Comparison of ENCODE assay signal across 8 mouse cellular contexts in the genomic region with DNA sequence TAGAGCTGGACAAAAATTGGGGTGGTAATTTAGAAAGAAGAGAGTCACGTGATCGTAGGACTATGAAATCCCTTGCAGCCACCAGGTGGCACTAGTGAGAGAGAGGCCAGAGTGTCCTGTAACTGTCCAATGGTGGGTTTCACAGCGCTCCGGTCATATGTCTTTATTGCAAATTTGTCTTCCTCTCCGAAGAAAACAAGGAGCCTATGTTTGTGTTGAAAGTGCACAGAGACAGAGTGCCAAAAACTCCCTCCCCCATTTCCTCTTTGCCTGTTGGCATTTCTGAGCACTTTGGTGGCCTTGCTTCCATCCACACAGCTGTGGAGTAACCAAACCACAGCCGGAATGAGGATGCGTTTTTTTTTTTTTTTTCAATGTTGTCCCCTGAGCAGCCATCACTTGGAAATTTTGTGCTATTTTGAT. TPM values are rescaled to one million over a fixed set of nuclear protein-coding genes. Genes with fewer than 3 reads are reported as not detected.
DNase-seq lines count a peak whose midpoint lies in the region; ATAC-seq lines count a peak whose summit lies in the region.

No protein-coding gene starts in this region.

- whole genome bisulfite sequencing in heart, embryonic 10.5 days = 67% methylated on average over 7 of the region's 7 CpGs

- no peaks in the 10 kb centered on the region for H3K9me3 ChIP-seq in heart, embryonic 10.5 days

- peak; percentile 75 for ATAC-seq in megakaryocyte-erythroid progenitor cell, adult 5-6 weeks (replicated peaks; ENCODE audit: low FRiP score, low TSS enrichment, poor library complexity, severe bottlenecking)

- H3K36me3 ChIP-seq in heart, embryonic 10.5 days = no peaks in the 10 kb centered on the region

- DNase-seq in heart, adult 11 months = peak; percentile 94
- DNase-seq in heart, embryonic 10.5 days (ENCODE audit: low spot score) = no peak
- DNase-seq in 3T3-L1 (ENCODE audit: low read depth, low spot score) = peak; percentile 48
- peak; percentile 12 for DNase-seq in T-cell, adult 2 months (ENCODE audit: low spot score)
- peak; percentile 30 to 68 for DNase-seq in cerebellum, postnatal 25 days
- DNase-seq in kidney, postnatal 10 days = peak; percentile 53
- peak; percentile 23 for DNase-seq in thymus, postnatal 0 days (ENCODE audit: low spot score)

- H3K27me3 ChIP-seq in heart, embryonic 10.5 days (ENCODE audit: insufficient read depth, poor library complexity, severe bottlenecking) = no peaks in the 10 kb centered on the region

- no peak overlapping the region for H3K27ac ChIP-seq in heart, embryonic 10.5 days

- peaks cover 5% of the 10 kb centered on the region; the same call in 1 of the 2 replicates for H3K4me1 ChIP-seq in heart, embryonic 10.5 days

- H3K4me3 ChIP-seq in heart, embryonic 10.5 days = no peak overlapping the region

RNA-seq across cellular contexts. Expression of a gene that starts 36.7 kb away (rescaled TPM):
- 5.2 and 6.5 TPM in 2 replicates for polyA plus RNA-seq in heart, embryonic 10.5 days (2016; fragmentation: Nextera tagmentation; extraction: Ambion mirVana)
- 5.1 and 7.5 TPM in 2 replicates for total RNA-seq in megakaryocyte-erythroid progenitor cell, adult 5-6 weeks (2014; fragmentation: Nextera tagmentation)
- 6.3 and 7.0 TPM in 2 replicates for total RNA-seq in megakaryocyte-erythroid progenitor cell, adult 5-6 weeks (2017)
- polyA plus RNA-seq in thymus, postnatal 0 days (2015; fragmentation: Nextera tagmentation; extraction: Ambion mirVana) = 16.7 and 18.0 TPM in 2 replicates
